Mouse (Mus musculus): ENCODE data around the gene Adcy9.

DNA sequence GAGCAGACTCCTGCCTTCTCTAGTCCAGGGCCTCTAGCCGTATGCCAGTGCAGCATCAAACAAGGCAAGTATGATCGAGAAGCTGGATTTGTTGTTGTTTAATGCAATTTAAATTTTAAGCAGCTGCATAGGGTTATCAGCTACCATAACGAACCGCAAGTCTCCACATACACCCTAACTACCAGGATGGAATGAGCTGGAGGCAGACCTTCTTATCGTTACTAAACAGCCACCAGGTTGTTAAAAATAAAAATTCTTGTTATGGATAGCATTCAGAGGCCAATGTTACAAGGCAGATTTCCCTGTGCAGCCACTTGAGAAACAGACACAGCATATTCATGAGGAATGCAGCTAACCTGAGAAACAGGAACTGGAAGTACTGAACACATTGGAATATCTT, 86.5 kb downstream of the Adcy9 start:
- TF ChIP-seq CTCF (conservative IDR thresholded peaks at IDR 0.05; ENCODE audit: low read length) (no peak), NANOG (IDR thresholded peaks at IDR 0.05; ENCODE audit: borderline replicate concordance, low read length) (no peak)

All from E14TG2a.4 (cell line).